Mouse (Mus musculus) bone marrow, adult 2 months (tissue): ENCODE results near the gene Ldb2. TPM values are rescaled to one million over a fixed set of nuclear protein-coding genes. Genes with fewer than 3 reads are reported as not detected.

Experiments
- H3K27ac ChIP-seq: fragments of 200-500 bp; 2 replicates; pipeline ENCODE4 v1.5.1; 2012; ENCODE audit warnings: low read depth, mild to moderate bottlenecking, control low read depth, inconsistent platforms, low read length; ENCODE audit not compliant: control insufficient read depth, poor library complexity, insufficient read depth
- H3K4me1 ChIP-seq: fragments of 200-500 bp; 2 replicates; pipeline ENCODE4 v1.6.1; 2011; ENCODE audit warnings: low read length; ENCODE audit not compliant: control insufficient read depth, insufficient read depth
- H3K4me3 ChIP-seq: fragments of 200-500 bp; replicated peaks from 2 replicates; pipeline ENCODE3; 2011; ENCODE audit warnings: mild to moderate bottlenecking, low read depth, low read length, control low read depth; ENCODE audit not compliant: control insufficient read depth
- CTCF ChIP-seq: fragments of 200-500 bp; IDR thresholded peaks from 2 replicates; pipeline ENCODE4 v1.5.1; 2011; ENCODE audit warnings: low read length, control low read depth; ENCODE audit not compliant: control insufficient read depth, insufficient read depth
- POLR2A ChIP-seq: fragments of 200-500 bp; IDR thresholded peaks from 2 replicates; pipeline ENCODE4 v1.6.1; 2011; ENCODE audit warnings: low read depth, mild to moderate bottlenecking, control low read depth, low read length, borderline replicate concordance; ENCODE audit not compliant: control insufficient read depth
- whole genome bisulfite sequencing: fragments of 180-500 bp; shearing (Covaris S2); methylation state at CpG from one replicate; pipeline ENCODE4 v1.1.7; 2018; 5-methylcytosine and 5-hydroxymethylcytosine counted together
- polyA plus RNA-seq: library from polyadenylated mRNA; stranded (reverse); fragments of >200 nt; gene quantifications from 2 replicates; pipeline ENCODE4 v1.2.4, GENCODE M21; 2011; ENCODE audit warnings: low replicate concordance; ENCODE audit not compliant: missing spikeins, insufficient read depth, insufficient read length

Gene Ldb2
- polyA plus RNA-seq, 1 experiment: 5.1 TPM

DNA sequence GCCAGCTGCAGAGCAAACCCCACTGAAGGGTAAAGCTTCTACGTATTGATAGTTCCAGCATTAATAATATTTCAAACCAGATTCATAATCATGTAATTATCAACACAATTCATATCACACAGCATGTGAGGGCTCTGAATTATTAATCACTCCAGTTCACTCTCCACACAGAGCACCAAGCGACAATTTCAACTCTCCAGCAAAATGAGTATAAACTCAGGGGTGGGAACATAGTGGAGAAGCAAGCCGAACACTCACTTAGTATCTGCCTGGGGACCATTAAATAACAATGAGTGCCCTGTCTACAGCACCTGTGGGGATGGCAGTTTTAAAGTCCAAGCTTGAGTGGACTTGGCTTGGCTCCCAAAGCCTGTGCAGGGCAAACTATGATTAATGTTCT lies 302.6 kb downstream of the Ldb2 start:
- TF ChIP-seq POLR2A (no peak), CTCF (no peak)
- WGBS: 84% methylated on average over 3 of the region's 3 CpGs

DNA sequence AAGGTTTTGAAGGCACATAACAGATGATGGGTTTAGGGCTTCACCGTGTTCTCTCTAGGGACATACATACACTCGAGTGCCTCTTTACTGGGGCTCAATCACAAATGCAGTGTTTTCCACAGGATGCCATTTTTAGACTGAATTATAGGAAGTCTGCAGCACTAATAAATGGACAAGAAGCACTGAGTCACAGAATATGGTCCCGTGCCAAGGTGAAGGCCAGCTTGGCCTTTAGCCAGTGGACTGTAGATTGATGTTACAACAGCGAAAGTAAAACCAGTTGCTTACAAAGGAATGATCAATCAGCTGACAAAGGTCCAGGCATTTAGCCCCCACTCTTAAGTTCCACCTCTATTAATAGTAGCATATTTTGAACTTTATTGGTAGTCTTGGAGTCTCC lies 304.4 kb downstream of the Ldb2 start:
- Histone ChIP-seq H3K4me3 (no peak overlapping the region), H3K4me1 (no peaks in the 10 kb centered on the region), H3K27ac (no peak overlapping the region)
- 64% methylated on average over 4 of the region's 4 CpGs for whole genome bisulfite sequencing
- TF ChIP-seq POLR2A (no peak), CTCF (no peak)

More for the DNA sequence above, 302.6 kb downstream of the Ldb2 start:
- H3K27ac ChIP-seq: no peak overlapping the region
- H3K4me1 ChIP-seq: no peaks in the 10 kb centered on the region
- H3K4me3 ChIP-seq: no peak overlapping the region

DNA sequence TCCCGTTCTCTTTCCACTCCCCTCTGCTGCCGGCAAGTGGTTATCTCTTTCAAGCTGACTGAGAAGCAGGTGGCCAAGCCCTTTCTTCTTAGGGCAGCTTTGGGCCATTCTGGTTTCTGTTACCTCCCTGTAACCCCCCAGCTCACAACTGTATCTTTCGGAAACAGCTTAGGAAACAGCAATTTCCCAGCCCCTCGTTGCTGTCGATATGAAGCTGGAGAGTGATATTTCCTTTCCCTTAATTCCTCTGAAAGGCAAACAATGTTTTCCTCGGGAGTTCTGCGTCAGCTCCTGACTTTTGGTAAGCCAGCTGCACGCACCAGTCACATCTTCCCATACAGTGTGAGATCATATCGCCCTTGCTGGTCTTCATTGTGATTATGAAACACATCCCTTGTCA lies 305.3 kb downstream of the Ldb2 start:
- Histone ChIP-seq H3K4me3 (no peak overlapping the region), H3K4me1 (no peaks in the 10 kb centered on the region), H3K27ac (no peak overlapping the region)
- TF ChIP-seq CTCF (no peak), POLR2A (no peak)
- 71% methylated on average over 9 of the region's 9 CpGs for WGBS

DNA sequence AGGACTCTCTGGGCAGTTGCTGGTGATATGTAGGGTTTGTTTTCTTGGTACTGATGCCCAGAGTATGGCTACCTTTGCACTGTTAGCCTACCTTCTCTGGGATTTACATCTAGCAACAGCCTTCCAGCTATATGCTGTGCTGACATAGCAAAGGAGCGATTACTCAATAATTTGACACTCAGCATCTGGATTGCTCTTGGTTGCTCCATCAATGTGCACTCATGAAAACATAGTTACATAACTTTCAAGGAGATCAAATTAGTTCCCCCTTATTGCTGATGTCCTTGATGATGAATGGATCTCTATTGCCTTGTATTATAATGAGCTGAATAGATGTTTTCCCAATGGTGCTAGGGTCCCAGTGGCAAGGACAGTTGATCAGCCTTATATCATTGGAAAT lies 308.0 kb downstream of the Ldb2 start:
- no peaks in the 10 kb centered on the region for H3K4me1 ChIP-seq
- whole genome bisulfite sequencing: 69% methylated on average over 1 of the region's 1 CpGs
- no peak overlapping the region for H3K4me3 ChIP-seq
- H3K27ac ChIP-seq: no peak overlapping the region
- TF ChIP-seq CTCF: no peak
- no peak for TF ChIP-seq POLR2A

DNA sequence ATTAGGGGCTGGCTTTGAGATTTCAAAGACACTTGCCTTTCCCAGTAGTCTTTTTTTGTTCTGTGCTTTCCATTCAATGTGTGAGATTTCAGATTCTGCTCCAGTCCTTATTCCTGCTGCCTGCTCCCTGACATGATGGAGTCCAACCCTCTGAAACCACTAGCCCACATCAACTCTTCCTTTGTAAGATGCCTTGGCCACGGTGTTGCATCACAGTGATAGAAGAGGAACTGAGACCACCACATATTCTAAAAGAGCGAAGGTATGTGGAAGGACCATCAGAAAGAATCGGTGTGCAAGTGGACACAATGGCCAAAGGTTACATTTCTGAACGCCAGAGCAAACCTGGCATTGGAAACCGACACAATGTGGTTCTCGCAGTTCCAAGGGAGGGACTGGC lies 309.0 kb downstream of the Ldb2 start:
- Histone ChIP-seq H3K4me3 (no peak overlapping the region), H3K27ac (no peak overlapping the region), H3K4me1 (no peaks in the 10 kb centered on the region)
- WGBS: 72% methylated on average over 6 of the region's 6 CpGs
- TF ChIP-seq CTCF: no peak

DNA sequence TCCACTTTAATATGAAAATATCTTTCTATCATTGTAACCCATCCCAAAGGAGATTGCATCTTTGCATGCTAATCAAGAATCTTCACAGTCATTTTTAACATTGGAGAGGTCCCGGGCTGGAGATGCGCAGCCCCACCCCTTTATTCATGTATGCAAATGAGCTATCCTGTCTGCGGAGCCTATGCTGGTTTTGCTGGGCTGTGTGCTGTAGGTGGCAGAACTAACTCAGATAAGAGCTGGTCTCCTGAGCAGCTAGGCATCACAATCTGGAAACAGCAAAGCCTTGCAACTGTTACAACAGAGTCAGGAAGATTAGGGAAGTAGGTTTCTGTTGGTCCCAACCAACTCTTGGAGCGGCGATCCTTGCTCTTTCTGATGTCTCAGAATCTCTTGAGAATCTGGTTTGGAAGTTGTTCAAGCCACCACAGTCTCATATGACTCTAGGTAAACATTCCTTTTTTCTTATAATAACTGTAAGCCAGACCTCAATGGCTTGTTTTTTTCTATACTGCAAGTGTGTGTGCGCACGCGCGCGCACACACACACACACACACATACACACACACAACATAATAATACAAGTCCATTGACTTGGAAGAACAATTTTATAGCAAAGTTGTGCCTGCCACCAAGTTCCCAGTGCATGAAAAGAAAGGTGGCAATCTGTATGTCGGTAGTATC lies 315.9 kb downstream of the Ldb2 start:
- TF ChIP-seq CTCF (no peak), POLR2A (no peak)
- no peak overlapping the region for H3K4me3 ChIP-seq
- no peaks in the 10 kb centered on the region; the same call in 1 of the 2 replicates for H3K4me1 ChIP-seq
- WGBS: 82% methylated on average over 11 of the region's 11 CpGs
- no peak overlapping the region for H3K27ac ChIP-seq

DNA sequence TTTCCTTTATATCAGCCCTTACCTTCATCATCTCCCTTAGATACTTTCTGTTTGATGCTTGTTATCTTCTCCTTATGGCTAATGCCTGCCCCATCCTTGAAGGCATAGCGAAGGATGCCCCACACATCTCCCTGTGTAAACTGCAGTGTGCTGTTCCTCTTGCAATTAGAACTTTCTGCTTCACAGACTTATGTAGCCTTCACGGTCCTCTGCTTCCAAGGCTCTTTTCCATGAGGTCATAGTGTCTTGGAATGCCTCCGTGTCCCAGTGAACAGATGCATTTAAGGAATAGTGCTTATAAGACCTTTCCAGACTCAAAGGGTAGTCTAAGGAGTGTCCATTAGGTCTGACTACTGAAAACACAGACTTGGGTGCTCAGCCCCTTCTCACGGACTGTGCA lies 318.1 kb downstream of the Ldb2 start:
- Histone ChIP-seq H3K27ac (no peak overlapping the region), H3K4me3 (no peak overlapping the region), H3K4me1 (no peaks in the 10 kb centered on the region; the same call in 1 of the 2 replicates)
- no peak for TF ChIP-seq POLR2A
- TF ChIP-seq CTCF: no peak
- 76% methylated on average over 4 of the region's 4 CpGs for WGBS

DNA sequence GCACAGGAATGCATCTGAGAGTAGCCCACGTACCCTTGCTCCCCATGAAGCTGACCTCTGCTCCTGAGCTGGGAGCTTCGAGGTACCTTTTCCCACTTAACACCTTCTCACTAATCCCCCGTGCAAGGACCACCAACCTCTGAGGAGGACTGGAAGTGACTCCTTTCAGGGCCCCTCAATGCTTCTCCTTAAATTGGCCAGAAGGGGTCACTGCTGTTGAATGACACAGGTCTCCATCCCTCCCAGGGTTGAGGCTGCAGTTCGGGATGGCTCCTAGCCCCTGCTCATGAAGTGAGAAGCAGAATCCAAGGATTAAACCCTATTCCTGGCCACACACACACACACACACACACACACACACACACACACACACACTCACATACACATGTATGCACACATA lies 323.1 kb downstream of the Ldb2 start:
- no peak overlapping the region for H3K4me3 ChIP-seq
- no peak overlapping the region for H3K27ac ChIP-seq
- H3K4me1 ChIP-seq: no peaks in the 10 kb centered on the region
- WGBS: 58% methylated on average over 4 of the region's 4 CpGs
- TF ChIP-seq POLR2A (no peak), CTCF (no peak)

DNA sequence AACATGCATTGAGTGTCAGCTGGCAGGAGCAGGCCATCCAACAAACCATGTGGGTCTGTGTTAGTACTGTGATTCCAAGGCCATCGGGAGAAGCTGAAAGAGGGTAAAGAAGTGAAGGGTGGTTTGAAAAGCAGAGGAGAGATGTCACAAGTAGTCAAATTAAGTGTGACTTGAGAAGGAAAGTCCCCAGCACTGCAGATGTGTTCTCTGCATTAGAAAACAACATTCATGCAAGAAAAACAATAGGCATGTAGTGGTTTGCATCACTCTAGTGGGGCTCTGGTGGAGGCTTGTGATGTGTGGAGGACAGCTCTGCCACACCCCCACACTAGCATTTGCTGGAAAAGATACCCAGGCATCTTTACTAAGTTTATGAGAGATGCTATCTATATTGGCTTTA lies 323.9 kb downstream of the Ldb2 start:
- no peaks in the 10 kb centered on the region for H3K4me1 ChIP-seq
- 78% methylated on average over 1 of the region's 1 CpGs for WGBS
- TF ChIP-seq POLR2A: no peak
- TF ChIP-seq CTCF: no peak
- no peak overlapping the region for H3K4me3 ChIP-seq
- no peak overlapping the region for H3K27ac ChIP-seq
